Mouse (Mus musculus) E14TG2a.4 (cell line): Measurements from ENCODE around the gene S100a11.
A peak's percentile ranks its signal among the peaks of the same experiment; 100 is the strongest.
"Not testable (repeated sequence)": the region's sequence is repeated elsewhere in the genome, so short reads cannot be mapped to it uniquely, and the experiment has no call there.

Experiments used
- H3K27me3 ChIP-seq: 2 replicates; pipeline ENCODE4 v1.6.1; 2014; ENCODE audit warnings: low read length, control low read depth; ENCODE audit not compliant: insufficient read depth
- H3K36me3 ChIP-seq: 2 replicates; pipeline ENCODE4 v1.6.1; 2014; ENCODE audit warnings: low read length, control low read depth; ENCODE audit not compliant: insufficient read depth
- H3K4me1 ChIP-seq: replicated peaks from 2 replicates; pipeline ENCODE4 v1.6.1; 2014; ENCODE audit warnings: low read depth, low read length, control low read depth
- H3K4me3 ChIP-seq: replicated peaks from 2 replicates; pipeline ENCODE4 v1.5.1; 2014; ENCODE audit warnings: mild to moderate bottlenecking, low read length
- H3K9me3 ChIP-seq: 2 replicates; pipeline ENCODE4 v1.6.1; 2014; ENCODE audit warnings: low read length, control low read depth
- CTCF ChIP-seq: conservative IDR thresholded peaks from 2 replicates; pipeline ENCODE4 v1.5.1; 2014; ENCODE audit warnings: low read length
- NANOG ChIP-seq: IDR thresholded peaks from 2 replicates; pipeline ENCODE4 v1.6.1; 2014; ENCODE audit warnings: borderline replicate concordance, low read length, mixed read lengths
- POU5F1 ChIP-seq: IDR thresholded peaks from 2 replicates; pipeline ENCODE4 v1.6.1; 2014; ENCODE audit warnings: low read length, borderline replicate concordance

Gene S100a11

GRCm38 (mm10) chr3:93538486-93538885 is 18.2 kb downstream of the S100a11 start:
- H3K4me3 ChIP-seq, result no peak overlapping the region
- TF ChIP-seq NANOG, result no peak

GRCm38 (mm10) chr3:93541501-93541900 is 21.2 kb downstream of the S100a11 start:
- no peak overlapping the region for H3K4me3 ChIP-seq
- TF ChIP-seq POU5F1 (no peak), NANOG (no peak), CTCF (no peak)
- H3K4me1 ChIP-seq, result no peaks in the 10 kb centered on the region
- H3K27me3 ChIP-seq, result no peaks in the 10 kb centered on the region
- H3K9me3 ChIP-seq, result peaks cover 11% of the 10 kb centered on the region
- H3K36me3 ChIP-seq, result no peaks in the 10 kb centered on the region

More at GRCm38 (mm10) chr3:93538486-93538885, 18.2 kb downstream of the S100a11 start:
- Histone ChIP-seq H3K36me3 (no peaks in the 10 kb centered on the region), H3K4me1 (no peaks in the 10 kb centered on the region), H3K27me3 (no peaks in the 10 kb centered on the region), H3K9me3 (peaks cover 3% of the 10 kb centered on the region; the same call in 1 of the 2 replicates)

GRCm38 (mm10) chr3:93544170-93544569 is 23.9 kb downstream of the S100a11 start:
- H3K27me3 ChIP-seq, H3K4me3 ChIP-seq, H3K36me3 ChIP-seq: not testable (repeated sequence)
- Histone ChIP-seq H3K9me3 (peaks cover 11% of the 10 kb centered on the region), H3K4me1 (peaks cover 17% of the 10 kb centered on the region)

- Histone ChIP-seq H3K27me3 (no peaks in the 10 kb centered on the region), H3K4me1 (peaks cover 18% of the 10 kb centered on the region), H3K36me3 (no peaks in the 10 kb centered on the region), H3K9me3 (peaks cover 11% of the 10 kb centered on the region), H3K4me3 (no peak overlapping the region; the same call in 1 of the 2 replicates)
- TF ChIP-seq NANOG (no peak), CTCF (peak; percentile 94), POU5F1 (no peak)
Observed at GRCm38 (mm10) chr3:93547099-93547648, 26.9 kb downstream of the S100a11 start.

GRCm38 (mm10) chr3:93547749-93548540 is 27.7 kb downstream of the S100a11 start:
- H3K4me3 ChIP-seq, result 0 out of 2 replicates have a peak overlapping the region, but pooled peaks have one; percentile 21
- TF ChIP-seq NANOG (no peak), POU5F1 (no peak), CTCF (no peak)

GRCm38 (mm10) chr3:93548541-93549266 is 28.4 kb downstream of the S100a11 start:
- H3K9me3 ChIP-seq, result peaks cover 8% of the 10 kb centered on the region
- H3K36me3 ChIP-seq, result no peaks in the 10 kb centered on the region
- peaks cover 23% of the 10 kb centered on the region for H3K4me1 ChIP-seq
- H3K27me3 ChIP-seq, result no peaks in the 10 kb centered on the region
- no peak overlapping the region for H3K4me3 ChIP-seq
- TF ChIP-seq POU5F1 (no peak), NANOG (no peak), CTCF (no peak)

More at GRCm38 (mm10) chr3:93547749-93548540, 27.7 kb downstream of the S100a11 start:
- no peaks in the 10 kb centered on the region for H3K27me3 ChIP-seq
- H3K36me3 ChIP-seq, result no peaks in the 10 kb centered on the region
- peaks cover 18% of the 10 kb centered on the region for H3K4me1 ChIP-seq
- peaks cover 11% of the 10 kb centered on the region for H3K9me3 ChIP-seq

GRCm38 (mm10) chr3:93549986-93550385 is 29.7 kb downstream of the S100a11 start:
- TF ChIP-seq CTCF, result no peak
- no peaks in the 10 kb centered on the region for H3K9me3 ChIP-seq

GRCm38 (mm10) chr3:93551950-93552901 is 31.9 kb downstream of the S100a11 start:
- Histone ChIP-seq H3K9me3 (no peaks in the 10 kb centered on the region), H3K4me1 (peaks cover 48% of the 10 kb centered on the region), H3K27me3 (no peaks in the 10 kb centered on the region), H3K4me3 (no peak overlapping the region), H3K36me3 (no peaks in the 10 kb centered on the region)
- no peak for TF ChIP-seq NANOG
- no peak for TF ChIP-seq POU5F1
- TF ChIP-seq CTCF, result no peak

More at GRCm38 (mm10) chr3:93549986-93550385, 29.7 kb downstream of the S100a11 start:
- no peak overlapping the region for H3K4me3 ChIP-seq
- no peaks in the 10 kb centered on the region for H3K27me3 ChIP-seq
- no peaks in the 10 kb centered on the region for H3K36me3 ChIP-seq
- H3K4me1 ChIP-seq, result peaks cover 33% of the 10 kb centered on the region
